Mouse (Mus musculus) lung, embryonic 16.5 days (tissue): ENCODE measurements at regions not wholly inside any gene's neighbourhood (a gene's known extent, or its start where the extent isn't known, plus 50 kb on each side); places are given as distances from the start of the nearest gene placed in this dataset.

ENCODE experiments used
- ATAC-seq: fragments of 200-750 bp; cut with Nextera tagmentation; 2 replicates; pipeline ENCODE4 v1.8.0; 2017; ENCODE audit warnings: low read depth, mild to moderate bottlenecking, moderate library complexity
- H3K27ac ChIP-seq: fragments of 300-500 bp; sonication (generic); 2 replicates; pipeline ENCODE4 v1.5.1; 2014; ENCODE audit warnings: mild to moderate bottlenecking, control low read depth, low read length
- H3K27me3 ChIP-seq: fragments of 300-500 bp; sonication (generic); 2 replicates; pipeline ENCODE4 v1.6.1; 2014; ENCODE audit warnings: low read depth, low read length, mixed read lengths; ENCODE audit not compliant: control insufficient read depth, insufficient read depth
- H3K36me3 ChIP-seq: fragments of 300-500 bp; sonication (generic); 2 replicates; pipeline ENCODE4 v1.6.1; 2014; ENCODE audit warnings: low read length; ENCODE audit not compliant: control insufficient read depth, insufficient read depth
- H3K4me1 ChIP-seq: fragments of 300-500 bp; sonication (generic); replicated peaks from 2 replicates; pipeline ENCODE4 v1.6.1; 2014; ENCODE audit warnings: low read length, mixed read lengths; ENCODE audit not compliant: control insufficient read depth, insufficient read depth
- H3K4me2 ChIP-seq: fragments of 300-500 bp; sonication (generic); 2 replicates; pipeline ENCODE4 v1.6.1; 2014; ENCODE audit warnings: low read depth, low read length, control low read depth
- H3K4me3 ChIP-seq: fragments of 300-500 bp; sonication (generic); 2 replicates; pipeline ENCODE4 v1.5.1; 2014; ENCODE audit warnings: mild to moderate bottlenecking, low read length, control low read depth
- H3K9ac ChIP-seq: fragments of 300-500 bp; sonication (generic); 2 replicates; pipeline ENCODE4 v1.6.1; 2014; ENCODE audit warnings: low read length, control low read depth
- H3K9me3 ChIP-seq: fragments of 300-500 bp; sonication (generic); 2 replicates; pipeline ENCODE4 v1.6.1; 2016; ENCODE audit warnings: low read length; ENCODE audit not compliant: control insufficient read depth
- WGBS: fragments of 180-500 bp; shearing (Covaris S2); extraction: QIAGEN DNeasy Blood & Tissue Kit; methylation state at CpG from one replicate; pipeline ENCODE4 v1.1.7; 2014; 5-methylcytosine and 5-hydroxymethylcytosine counted together

DNA sequence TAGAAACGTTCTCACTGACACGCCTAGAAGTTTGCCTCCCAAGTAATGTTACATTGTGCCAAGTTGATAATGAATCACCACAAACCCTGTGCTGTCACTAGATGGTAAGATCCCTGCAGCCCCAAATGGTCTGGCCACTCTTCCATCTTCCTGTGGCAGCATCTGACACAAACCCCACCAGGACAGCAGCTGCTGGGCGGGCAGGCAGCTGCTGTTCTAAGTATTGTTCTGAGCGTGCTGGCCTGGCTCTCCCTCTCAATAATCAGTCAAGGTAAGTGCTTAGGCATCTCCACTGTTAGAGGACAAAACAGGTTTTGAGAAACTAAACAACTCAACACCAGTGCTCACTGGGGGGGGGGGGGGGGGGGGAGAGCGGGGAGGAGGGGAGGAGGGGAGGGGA lies 375.7 kb upstream of the Smim15 start:
- WGBS = 35% methylated on average over 4 of the region's 5 CpGs
- Histone ChIP-seq H3K9me3 (no peaks in the 10 kb centered on the region), H3K9ac (no peak overlapping the region), H3K36me3 (no peaks in the 10 kb centered on the region), H3K27ac (no peak overlapping the region), H3K4me3 (no peak overlapping the region), H3K4me1 (no peaks in the 10 kb centered on the region), H3K27me3 (no peaks in the 10 kb centered on the region), H3K4me2 (no peak overlapping the region)
- no peak for ATAC-seq

DNA sequence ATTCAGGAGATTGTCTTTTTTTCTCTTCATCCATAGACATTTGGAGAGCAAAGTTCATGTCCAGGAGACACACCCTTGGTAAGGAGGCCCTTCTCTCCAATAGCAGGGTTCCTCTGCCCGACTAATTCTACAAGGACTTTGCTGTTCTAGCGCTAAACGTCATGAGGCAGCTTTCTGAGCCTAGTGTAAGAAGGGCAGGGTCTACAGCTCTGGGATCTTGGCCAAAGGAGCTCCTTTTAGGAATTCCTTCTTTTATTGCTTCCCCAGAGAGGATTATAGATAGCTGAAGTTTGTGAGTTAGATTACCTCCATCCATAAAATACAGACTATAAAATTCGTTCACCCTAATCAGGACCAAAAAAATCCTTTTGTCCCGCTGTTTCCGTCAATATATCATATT lies 378.5 kb upstream of the Smim15 start:
- Histone ChIP-seq H3K27ac (no peak overlapping the region), H3K4me2 (no peak overlapping the region), H3K36me3 (no peaks in the 10 kb centered on the region), H3K4me3 (no peak overlapping the region), H3K27me3 (no peaks in the 10 kb centered on the region), H3K9me3 (no peaks in the 10 kb centered on the region), H3K9ac (no peak overlapping the region), H3K4me1 (no peaks in the 10 kb centered on the region)
- WGBS = 72% methylated on average over 6 of the region's 6 CpGs
- ATAC-seq = no peak

DNA sequence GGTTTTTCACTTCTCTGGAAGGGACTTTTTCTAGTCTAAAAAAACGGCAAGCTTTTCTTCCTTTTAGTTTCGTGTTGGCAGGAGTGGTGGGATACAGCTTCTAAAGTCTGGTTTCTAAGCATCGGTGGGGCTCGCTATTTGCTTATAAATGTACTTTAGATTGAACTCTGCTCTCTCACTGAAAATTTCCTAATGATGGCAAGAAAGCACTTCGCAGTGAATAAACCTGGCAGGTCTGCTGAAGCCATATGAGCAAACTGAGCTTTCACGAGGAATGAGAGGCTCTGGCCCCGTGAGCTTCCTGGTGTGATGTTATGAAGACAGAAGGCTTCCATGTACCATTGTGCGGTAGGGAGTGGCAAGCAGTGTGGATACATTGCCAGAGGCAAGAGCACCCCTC lies 380.0 kb upstream of the Smim15 start:
- Histone ChIP-seq H3K4me3 (no peak overlapping the region), H3K27ac (no peak overlapping the region), H3K27me3 (no peaks in the 10 kb centered on the region), H3K36me3 (no peaks in the 10 kb centered on the region), H3K4me1 (no peaks in the 10 kb centered on the region), H3K4me2 (no peak overlapping the region), H3K9me3 (no peaks in the 10 kb centered on the region), H3K9ac (no peak overlapping the region)
- WGBS = 46% methylated on average over 8 of the region's 8 CpGs
- no peak for ATAC-seq

DNA sequence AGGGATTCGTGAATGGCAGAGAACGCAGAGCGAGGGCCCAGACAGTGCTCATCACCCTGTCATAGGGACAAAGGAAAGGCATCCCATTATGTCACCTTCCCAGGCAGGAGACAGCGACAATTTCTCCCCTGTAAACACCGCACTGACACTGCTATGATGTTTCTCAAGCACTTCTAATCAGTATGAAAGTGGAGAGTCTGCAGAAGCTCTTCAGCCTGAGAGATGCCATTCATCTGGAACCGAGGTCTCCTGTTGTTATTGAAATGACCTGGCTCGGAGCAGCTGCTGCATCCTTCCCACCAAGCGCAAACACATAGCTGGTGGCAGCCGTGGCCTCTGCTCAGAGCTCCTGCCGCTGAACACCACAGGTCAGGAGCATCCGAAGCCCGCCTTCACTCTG lies 380.5 kb upstream of the Smim15 start:
- WGBS = 38% methylated on average over 12 of the region's 12 CpGs
- no peaks in the 10 kb centered on the region for H3K9me3 ChIP-seq

DNA sequence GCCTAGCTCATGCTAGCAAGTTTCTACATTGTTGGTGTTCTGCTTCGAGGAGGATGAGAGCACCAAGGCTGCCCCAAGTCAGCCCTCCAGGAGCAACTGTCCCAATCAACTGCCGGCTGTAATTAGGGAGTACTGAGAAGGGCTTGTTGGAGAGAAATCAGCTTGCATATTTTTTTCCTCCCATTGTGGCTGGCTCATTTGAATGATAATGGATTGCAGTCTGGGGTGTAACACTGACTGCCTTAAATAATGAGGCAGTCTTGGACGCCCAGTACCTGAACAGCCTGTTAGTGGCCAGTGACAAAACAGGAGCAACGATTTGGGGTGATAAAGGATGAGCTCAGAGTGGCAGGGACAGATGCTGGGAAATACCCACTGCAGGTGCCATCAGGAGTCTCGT lies 382.8 kb upstream of the Smim15 start:
- Histone ChIP-seq H3K4me2 (no peak overlapping the region), H3K36me3 (no peaks in the 10 kb centered on the region), H3K4me1 (no peaks in the 10 kb centered on the region), H3K9ac (no peak overlapping the region), H3K27me3 (no peaks in the 10 kb centered on the region), H3K27ac (no peak overlapping the region), H3K9me3 (no peaks in the 10 kb centered on the region), H3K4me3 (no peak overlapping the region)
- WGBS = 44% methylated on average over 5 of the region's 5 CpGs
- ATAC-seq = no peak

More for the DNA sequence above, 380.5 kb upstream of the Smim15 start:
- no peaks in the 10 kb centered on the region for H3K27me3 ChIP-seq
- no peak for ATAC-seq
- no peak overlapping the region for H3K4me3 ChIP-seq
- H3K9ac ChIP-seq = no peak overlapping the region
- no peaks in the 10 kb centered on the region for H3K36me3 ChIP-seq
- no peaks in the 10 kb centered on the region for H3K4me1 ChIP-seq
- H3K4me2 ChIP-seq = no peak overlapping the region
- no peak overlapping the region for H3K27ac ChIP-seq

DNA sequence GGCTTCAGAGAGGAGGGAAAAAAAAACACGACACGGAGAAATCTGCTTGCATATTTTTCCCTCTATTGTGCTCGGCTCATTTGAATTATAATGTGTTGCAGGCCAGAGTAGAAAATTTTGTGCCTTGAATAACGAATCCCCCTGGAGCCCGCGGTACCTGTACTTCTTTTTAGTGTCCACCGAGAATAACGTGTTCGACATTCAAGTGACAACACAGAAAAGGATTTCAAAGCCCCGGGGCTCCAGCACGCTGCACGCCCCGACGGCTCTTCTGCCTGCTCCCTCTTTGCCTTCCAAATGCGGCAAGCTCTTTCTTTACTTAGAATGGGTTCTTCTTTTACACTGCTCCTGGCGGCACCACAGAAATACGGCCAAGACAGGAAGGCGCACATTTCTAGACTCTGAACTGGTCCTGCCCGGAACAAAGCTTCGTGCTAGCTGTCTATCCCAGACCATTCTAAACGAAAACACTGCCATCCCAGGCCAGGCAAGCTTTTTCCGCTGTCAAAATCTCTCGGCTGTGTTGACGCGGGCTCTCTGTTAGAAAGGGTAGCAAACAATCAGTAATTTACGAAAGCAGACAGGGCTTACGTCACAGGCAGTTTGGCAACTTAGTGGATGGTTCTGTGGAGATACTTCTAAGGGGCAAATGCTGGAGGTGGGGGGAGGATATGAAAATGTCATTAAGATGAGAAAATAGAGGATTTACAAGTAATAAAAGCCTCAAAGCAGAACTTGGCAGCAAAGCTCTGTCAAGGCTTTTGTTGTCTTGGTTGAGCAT lies 398.2 kb upstream of the Smim15 start:
- Histone ChIP-seq H3K4me1 (peaks cover 12% of the 10 kb centered on the region), H3K4me3 (peak overlapping the region; percentile 45), H3K4me2 (peak overlapping the region; percentile 66), H3K27ac (no peak overlapping the region), H3K9ac (peak overlapping the region; percentile 5; the same call in 1 of the 2 replicates), H3K36me3 (no peaks in the 10 kb centered on the region), H3K27me3 (peaks cover 9% of the 10 kb centered on the region), H3K9me3 (no peaks in the 10 kb centered on the region)
- WGBS = 3% methylated on average over 27 of the region's 27 CpGs
- ATAC-seq = peak; percentile 64

DNA sequence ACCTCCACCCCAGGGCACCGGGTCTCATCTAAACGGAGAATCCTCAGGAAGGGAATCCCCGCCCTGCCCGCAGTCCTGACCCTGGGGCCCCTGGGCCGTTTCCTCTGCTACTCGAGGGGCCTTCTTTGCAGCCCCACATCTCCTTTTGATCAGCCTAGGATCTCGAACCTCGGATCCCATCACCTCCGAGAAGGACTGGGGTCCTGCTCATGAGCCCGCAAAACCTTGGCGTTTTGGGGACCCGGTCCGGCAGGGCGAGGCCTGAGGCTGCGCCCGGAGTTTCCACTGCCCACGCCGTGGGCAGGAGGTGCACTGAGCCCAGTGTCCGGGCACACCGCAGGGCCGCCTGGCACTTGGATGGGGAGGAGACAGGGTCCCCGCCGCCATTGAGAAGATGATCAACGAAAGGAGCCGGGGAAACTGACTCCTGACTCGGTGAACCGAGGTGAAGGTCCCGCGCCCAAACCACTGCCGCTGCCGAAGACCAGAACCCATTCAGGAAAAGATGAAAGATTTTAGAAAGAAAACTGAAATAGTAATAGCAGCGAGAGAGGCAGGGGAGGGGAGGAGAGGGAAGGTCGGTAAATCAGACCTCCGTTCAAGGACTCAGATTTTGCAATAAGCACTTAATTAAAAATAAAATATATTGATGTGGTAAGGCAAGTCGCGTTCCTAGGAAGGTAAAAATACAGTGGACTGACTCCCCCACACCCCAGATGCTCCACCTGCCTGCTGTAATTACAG lies 399.0 kb upstream of the Smim15 start:
- WGBS = 2% methylated on average over 36 of the region's 36 CpGs
- H3K4me2 ChIP-seq = peak overlapping the region; percentile 66
- H3K27me3 ChIP-seq = peaks cover 9% of the 10 kb centered on the region
- peaks cover 12% of the 10 kb centered on the region for H3K4me1 ChIP-seq
- no peak for ATAC-seq
- H3K4me3 ChIP-seq = peak overlapping the region; percentile 45
- peak overlapping the region; percentile 56 for H3K9ac ChIP-seq
- no peaks in the 10 kb centered on the region for H3K9me3 ChIP-seq
- no peaks in the 10 kb centered on the region for H3K36me3 ChIP-seq
- H3K27ac ChIP-seq = no peak overlapping the region

DNA sequence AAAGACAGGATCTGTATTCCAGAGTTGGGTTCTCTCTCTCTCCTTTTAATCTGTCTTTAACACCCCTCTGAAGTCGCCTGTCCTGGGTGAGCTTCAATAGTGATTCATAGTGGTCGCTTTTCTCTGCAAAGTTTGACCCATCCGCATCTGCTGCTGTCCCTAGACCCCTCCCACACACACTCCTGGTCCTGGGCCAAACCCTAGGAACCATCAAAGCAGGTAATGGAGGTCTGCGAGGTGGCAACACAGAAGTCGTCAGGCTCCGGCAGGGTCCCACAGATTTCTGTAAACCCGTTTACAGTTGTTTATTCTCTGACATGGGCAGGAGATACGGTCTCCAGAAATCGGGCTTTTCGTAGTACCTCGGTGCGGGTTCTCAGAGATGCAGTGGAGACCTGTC lies 399.5 kb upstream of the Smim15 start:
- peak overlapping the region; percentile 66 for H3K4me2 ChIP-seq
- H3K27me3 ChIP-seq = peaks cover 9% of the 10 kb centered on the region
- H3K4me3 ChIP-seq = peak overlapping the region; percentile 45
- H3K9me3 ChIP-seq = no peaks in the 10 kb centered on the region
- WGBS = 35% methylated on average over 12 of the region's 12 CpGs
- H3K4me1 ChIP-seq = peaks cover 9% of the 10 kb centered on the region
- no peak overlapping the region for H3K9ac ChIP-seq
- ATAC-seq = no peak
- no peak overlapping the region for H3K27ac ChIP-seq
- H3K36me3 ChIP-seq = no peaks in the 10 kb centered on the region

DNA sequence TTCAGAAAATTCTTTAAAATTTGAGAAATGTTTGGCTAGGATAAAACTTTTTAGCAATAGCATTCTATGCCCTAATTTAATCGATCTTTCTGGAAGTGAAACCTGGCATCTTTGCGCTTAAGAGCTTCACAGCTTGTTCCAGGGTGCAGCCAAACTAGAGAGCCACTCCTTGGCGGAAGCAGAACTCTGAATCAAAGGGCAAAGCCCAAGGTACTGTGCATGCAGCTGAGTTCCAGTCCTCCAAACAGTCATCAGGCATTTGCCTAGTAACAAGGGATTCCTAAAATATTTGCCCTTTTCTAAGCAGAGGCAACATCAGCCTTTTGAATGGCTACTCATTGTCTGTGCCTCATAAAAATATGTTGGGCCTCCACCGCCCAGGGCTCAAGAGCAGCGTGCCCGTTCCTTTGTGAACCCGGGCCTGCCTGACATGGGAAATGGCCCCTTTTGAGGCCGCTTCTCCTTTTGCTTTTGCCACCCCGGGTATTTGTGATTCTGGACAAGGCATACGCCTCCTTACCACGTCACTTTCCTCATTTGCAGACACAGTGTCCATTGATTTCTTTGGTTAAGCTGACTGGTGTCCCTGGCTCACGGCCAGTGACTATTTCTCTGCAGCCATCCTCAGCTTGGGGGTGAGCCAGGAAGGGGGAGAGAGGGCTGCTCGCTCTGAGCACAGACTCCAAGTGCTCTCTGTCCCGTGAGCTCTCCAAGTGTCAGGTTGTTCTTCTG lies 402.2 kb upstream of the Smim15 start:
- Histone ChIP-seq H3K4me2 (peak overlapping the region; percentile 28; the same call in 1 of the 2 replicates), H3K27me3 (peaks cover 9% of the 10 kb centered on the region), H3K4me3 (no peak overlapping the region), H3K4me1 (peaks cover 9% of the 10 kb centered on the region), H3K27ac (peak overlapping the region; percentile 47; the same call in 1 of the 2 replicates), H3K9me3 (no peaks in the 10 kb centered on the region), H3K36me3 (no peaks in the 10 kb centered on the region), H3K9ac (0 out of 2 replicates have a peak overlapping the region, but pooled peaks have one; percentile 7)
- ATAC-seq = peak; percentile 73
- WGBS = 41% methylated on average over 14 of the region's 14 CpGs
